Mouse (Mus musculus) spleen, embryonic (tissue): Measurements from ENCODE around the gene Rsg1.

ENCODE experiments used
- CTCF ChIA-PET: fragments of 350-600 bp; sonication (Branson Sonifier 250); formaldehyde crosslinking; loops from one replicate; lab custom pipeline; 2022; lab: Charles Lee

The Rsg1 gene

DNA sequence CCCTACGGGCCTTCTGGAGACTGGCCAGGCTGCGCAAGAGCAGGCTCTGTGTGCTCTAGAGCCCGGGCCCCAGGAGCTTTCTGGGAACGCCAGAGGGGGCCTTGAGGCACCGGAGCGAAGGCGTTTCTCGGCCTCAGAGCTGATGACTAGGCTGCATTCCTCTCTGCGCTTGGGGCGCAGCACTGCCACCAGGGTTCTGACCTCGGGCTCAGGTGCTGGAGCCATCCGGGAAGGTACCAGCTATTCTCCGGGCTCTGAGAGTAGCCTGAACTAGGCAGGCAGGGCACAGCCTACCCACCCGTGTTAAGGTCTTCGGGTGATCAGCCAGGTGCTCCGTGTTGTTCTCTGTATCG is 33.2 kb downstream of the Rsg1 start:
- CTCF ChIA-PET = no interaction called here

GRCm38 (mm10) chr4:141247776-141248613 is 34.2 kb downstream of the Rsg1 start:
- CTCF ChIA-PET = no interaction called here

- CTCF ChIA-PET = no interaction called here
These were observed 34.8 kb downstream of the Rsg1 start for GRCm38 (mm10) chr4:141248614-141248978.

GRCm38 (mm10) chr4:141249383-141249782 is 35.6 kb downstream of the Rsg1 start:
- CTCF ChIA-PET = no interaction called here

- CTCF ChIA-PET = interaction anchor here (0.6 kb wide), 1 partner anchor 109 kb away, joined by 8 read pairs; no protein-coding TSS in a partner anchor
These were observed 37.3 kb downstream of the Rsg1 start for GRCm38 (mm10) chr4:141251071-141251470.

DNA sequence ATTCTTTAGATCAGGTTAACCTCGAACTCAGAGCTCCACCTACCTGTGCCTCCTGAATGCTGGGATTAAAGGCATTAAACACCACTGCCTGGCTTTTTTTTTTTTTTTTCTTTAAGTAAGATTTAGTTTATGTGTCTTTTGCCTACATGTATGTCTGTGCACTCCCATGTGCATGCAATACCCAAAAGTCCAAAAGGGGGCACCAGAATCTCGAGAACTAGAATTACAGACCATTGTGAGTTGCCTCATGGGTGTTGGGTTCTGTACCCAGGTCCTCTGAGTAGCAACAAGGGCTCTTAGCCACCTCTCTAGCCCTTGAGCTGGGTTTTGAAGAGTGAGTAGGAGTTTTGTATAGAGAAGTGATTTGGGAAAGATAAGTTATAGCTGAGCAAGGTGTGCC is 38.9 kb downstream of the Rsg1 start:
- CTCF ChIA-PET = no interaction called here

GRCm38 (mm10) chr4:141254234-141254633 is 40.5 kb downstream of the Rsg1 start:
- CTCF ChIA-PET = no interaction called here

GRCm38 (mm10) chr4:141257440-141257839 is 43.7 kb downstream of the Rsg1 start:
- CTCF ChIA-PET = no interaction called here

GRCm38 (mm10) chr4:141259413-141259812 is 45.7 kb downstream of the Rsg1 start:
- CTCF ChIA-PET = no interaction called here

DNA sequence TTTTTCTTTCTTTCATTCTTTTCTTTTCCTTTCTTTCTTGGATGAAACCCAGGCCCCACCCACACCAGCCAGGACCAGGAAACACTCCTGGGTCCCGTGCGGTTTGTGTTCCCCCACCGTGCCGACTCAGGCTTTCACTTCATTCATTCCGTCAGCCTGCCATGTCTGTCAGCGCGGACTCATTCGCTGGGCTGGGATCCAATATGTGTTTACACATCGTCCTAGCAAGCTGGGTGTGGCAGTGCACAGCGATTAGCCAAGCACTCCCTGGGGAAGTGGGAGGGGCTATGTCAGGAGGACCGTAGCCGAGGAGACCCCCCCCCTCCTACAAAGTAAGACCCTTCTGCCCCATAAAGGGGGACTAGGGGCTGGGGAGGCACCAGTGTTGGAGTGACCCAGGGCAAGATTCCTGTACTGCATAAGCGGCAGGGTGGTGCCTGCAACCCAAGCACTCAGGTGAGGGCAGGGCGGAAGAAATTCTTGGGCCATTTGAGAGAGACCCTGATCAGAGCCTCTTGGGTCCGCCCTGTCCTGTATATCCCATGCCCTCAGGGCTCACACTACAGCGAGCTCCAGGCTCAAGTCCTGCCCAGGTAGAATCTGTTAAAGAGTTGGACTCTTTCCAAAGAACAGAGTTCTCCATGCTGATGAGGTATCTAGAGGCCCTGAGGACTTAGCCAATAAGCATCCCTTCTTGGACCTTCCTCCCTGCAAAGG is 46.4 kb downstream of the Rsg1 start:
- CTCF ChIA-PET = interaction anchor here (0.6 kb wide), 1 partner anchor 30 kb away, joined by 3 read pairs; no protein-coding TSS in a partner anchor

GRCm38 (mm10) chr4:141262906-141263637 is 49.3 kb downstream of the Rsg1 start:
- CTCF ChIA-PET = no interaction called here

- CTCF ChIA-PET = no interaction called here
These were observed 52.4 kb downstream of the Rsg1 start for GRCm38 (mm10) chr4:141265979-141266637.

DNA sequence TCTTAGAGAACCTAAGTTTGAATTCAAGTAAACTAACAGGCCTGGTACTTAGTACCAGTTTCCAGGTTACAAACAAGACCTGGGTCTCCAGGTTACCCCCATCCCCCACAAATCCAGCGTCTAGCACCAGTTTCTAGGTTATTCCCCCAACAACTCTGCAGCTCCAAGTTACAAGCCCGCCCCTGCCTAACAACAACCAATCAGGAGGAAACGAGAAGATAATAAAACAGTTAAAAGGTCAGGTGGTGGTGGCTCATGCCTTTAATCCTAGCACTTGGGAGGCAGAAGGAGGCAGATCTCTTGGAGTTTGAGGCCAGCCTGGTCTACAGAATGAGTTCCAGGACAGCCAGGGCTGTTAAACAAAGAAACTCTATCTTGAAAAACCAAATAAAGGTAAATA is 53.5 kb downstream of the Rsg1 start:
- CTCF ChIA-PET = no interaction called here

DNA sequence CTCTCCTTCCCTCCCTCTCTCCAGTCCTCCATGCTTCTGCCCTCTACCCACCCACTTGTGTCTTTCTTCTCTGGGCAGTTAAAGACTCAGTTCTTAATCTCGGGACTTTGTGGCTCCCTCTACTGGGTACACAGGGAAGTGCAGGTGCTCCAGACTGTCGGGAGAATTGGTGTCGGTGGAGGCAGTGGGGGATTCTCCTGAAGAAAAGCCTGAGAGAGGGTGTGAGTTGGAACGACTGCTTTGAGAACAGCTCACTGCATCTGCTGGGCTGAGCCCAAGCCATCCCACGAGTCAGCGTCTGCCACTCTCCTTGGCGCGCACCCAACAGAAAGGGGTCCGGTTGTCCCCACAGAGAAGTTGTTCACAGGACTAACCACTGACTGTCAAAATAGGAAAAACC is 54.1 kb downstream of the Rsg1 start:
- CTCF ChIA-PET = no interaction called here

GRCm38 (mm10) chr4:141268350-141268749 is 54.6 kb downstream of the Rsg1 start:
- CTCF ChIA-PET = no interaction called here

DNA sequence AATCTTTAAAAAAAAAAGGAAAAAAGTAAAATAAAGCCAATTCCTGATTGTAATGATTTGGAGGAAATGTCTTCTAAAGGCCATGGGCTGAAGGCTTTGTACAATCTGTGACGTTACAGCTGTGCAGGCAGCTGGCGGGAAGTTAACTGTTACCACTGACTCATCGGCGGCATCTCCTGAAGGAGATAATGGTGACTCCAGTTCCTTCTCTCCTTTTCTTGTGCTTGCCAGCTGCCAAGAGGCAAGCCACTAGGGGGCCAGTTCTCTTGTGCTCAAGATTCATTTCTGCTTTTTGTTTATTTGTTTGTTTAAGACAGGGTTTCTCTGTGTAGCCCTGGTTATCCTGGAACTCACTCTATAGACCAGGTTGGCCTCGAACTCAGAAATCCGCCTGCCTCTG is 55.3 kb downstream of the Rsg1 start:
- CTCF ChIA-PET = interaction anchor here (0.7 kb wide), 1 partner anchor 25 kb away, joined by 3 read pairs; no protein-coding TSS in a partner anchor

DNA sequence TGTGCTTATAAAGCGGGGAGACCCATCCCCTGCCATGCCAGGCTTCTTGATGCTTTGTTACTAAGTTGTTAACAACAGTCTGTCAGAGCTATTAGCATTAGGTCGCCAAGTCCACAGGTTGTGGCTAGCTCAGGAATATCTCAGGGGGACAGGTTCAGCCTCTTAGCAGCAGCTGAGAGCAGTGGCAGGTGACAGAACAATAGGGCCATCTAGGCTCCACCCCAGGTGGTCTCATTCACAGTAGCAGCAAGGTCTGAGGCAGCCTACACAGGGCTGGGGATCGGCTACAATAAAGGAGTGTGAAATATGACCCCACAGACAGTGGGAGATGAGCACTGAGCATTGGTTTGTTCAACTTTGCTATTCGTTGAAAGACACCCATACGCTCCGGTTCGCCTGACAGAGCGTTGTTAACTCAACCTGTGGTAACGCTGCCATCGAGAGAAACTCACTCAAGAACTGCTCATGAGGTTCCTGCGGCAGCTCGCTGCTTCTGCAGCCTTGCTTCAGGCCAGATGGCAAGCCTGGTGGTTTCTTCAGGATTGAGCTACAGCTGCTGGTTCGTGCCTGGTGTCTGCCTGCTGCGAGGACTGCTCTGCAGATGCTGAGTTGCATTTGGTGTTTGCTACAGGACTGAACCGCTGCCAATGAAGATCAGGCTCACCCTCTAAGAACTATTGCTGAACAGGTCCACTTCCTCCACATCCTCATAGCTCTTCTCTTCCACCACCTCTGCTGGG is 56.6 kb downstream of the Rsg1 start:
- CTCF ChIA-PET = no interaction called here

DNA sequence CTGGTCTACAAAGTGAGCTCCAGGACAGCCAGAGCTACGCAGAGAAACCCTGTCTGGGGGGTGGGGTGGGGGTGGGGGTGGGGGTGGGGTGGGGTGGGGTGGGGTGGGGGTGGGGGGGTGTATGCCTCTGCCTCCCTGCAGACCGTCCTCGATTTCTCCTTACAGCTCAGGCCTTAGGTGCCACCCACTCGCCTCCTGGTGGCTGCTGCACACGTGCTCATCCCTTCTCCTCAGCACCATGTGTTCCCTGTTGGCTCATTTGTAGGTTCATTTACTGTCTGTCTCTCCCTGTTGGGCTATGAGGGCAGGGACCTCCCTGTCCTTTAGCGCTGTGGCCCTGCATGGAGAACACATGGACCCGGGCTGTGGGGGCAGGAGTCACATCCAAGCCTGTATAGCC is 57.5 kb downstream of the Rsg1 start:
- CTCF ChIA-PET = interaction anchor here (0.6 kb wide), 1 partner anchor 97 kb away, joined by 4 read pairs; no protein-coding TSS in a partner anchor

GRCm38 (mm10) chr4:141271721-141272120 is 58.0 kb downstream of the Rsg1 start:
- CTCF ChIA-PET = interaction anchor here (0.6 kb wide), 1 partner anchor 97 kb away, joined by 4 read pairs; no protein-coding TSS in a partner anchor

DNA sequence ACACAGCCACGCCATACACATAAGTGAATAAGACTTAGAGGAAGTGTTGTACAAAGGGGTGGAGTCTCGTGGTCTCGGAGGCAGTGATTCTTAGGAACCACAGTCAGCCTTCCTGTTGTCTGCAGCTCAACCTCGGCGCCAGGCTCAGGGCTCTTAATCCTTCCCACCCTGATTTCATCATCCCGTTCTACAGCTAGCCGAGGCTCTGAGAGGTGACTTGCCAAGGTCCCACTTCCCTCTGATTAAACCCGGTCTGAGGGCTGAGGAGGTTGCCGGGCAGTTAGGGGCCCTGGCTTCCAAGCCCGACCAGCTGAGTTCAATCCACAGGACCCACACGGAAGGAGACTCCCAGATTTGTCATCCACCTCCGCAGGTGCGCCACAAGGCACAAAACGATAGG is 59.1 kb downstream of the Rsg1 start:
- CTCF ChIA-PET = interaction anchor here (0.7 kb wide), 1 partner anchor 1208 kb away, joined by 3 read pairs; no protein-coding TSS in a partner anchor

DNA sequence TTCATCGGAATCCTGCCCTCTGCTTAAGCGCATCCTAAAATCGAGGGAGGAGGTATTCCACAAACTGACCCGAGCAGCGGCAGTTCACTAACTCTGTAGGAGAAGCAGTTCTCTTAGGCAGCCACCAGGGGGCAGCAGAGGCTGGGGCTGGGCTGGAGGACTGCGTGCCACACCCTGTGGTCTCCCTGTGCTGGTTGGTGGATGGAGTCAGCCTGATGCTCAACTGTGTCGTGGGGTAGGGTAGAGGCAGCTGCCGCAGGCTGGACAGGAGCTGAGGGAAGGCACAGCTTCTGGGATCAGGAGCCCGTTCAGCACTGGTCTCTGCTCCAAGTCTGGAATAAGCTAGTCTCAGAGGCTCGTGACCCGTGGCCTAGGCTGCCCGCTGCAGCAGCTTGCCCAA is 59.5 kb downstream of the Rsg1 start:
- CTCF ChIA-PET = interaction anchor here (0.7 kb wide), 1 partner anchor 1208 kb away, joined by 3 read pairs; no protein-coding TSS in a partner anchor
